Mouse (Mus musculus) midbrain, embryonic 15.5 days (tissue): Measurements from ENCODE around the gene Pdia2. TPM values are rescaled to one million over a fixed set of nuclear protein-coding genes. Genes with fewer than 3 reads are reported as not detected.
"Not testable (repeated sequence)": the region's sequence is repeated elsewhere in the genome, so short reads cannot be mapped to it uniquely, and the experiment has no call there.

Experiments
- ATAC-seq: fragments of 200-750 bp; cut with Nextera tagmentation; replicated peaks from 2 replicates; pipeline ENCODE4 v1.8.0; 2017; ENCODE audit warnings: moderate TSS enrichment
- H3K27ac ChIP-seq: fragments of 300-500 bp; sonication (generic); 2 replicates; pipeline ENCODE4 v1.5.1; 2015; ENCODE audit warnings: mild to moderate bottlenecking, inconsistent platforms
- H3K27me3 ChIP-seq: fragments of 300-500 bp; sonication (generic); replicated peaks from 2 replicates; pipeline ENCODE4 v1.6.1; 2015; ENCODE audit warnings: inconsistent platforms
- H3K36me3 ChIP-seq: fragments of 300-500 bp; sonication (generic); replicated peaks from 2 replicates; pipeline ENCODE4 v1.6.1; 2015; ENCODE audit warnings: inconsistent platforms
- H3K4me1 ChIP-seq: fragments of 300-500 bp; sonication (generic); 2 replicates; pipeline ENCODE4 v1.6.1; 2015; ENCODE audit warnings: inconsistent platforms
- H3K4me2 ChIP-seq: fragments of 300-500 bp; sonication (generic); 2 replicates; pipeline ENCODE4 v1.6.1; 2015; ENCODE audit warnings: inconsistent platforms, mild to moderate bottlenecking, moderate library complexity
- H3K4me3 ChIP-seq: fragments of 300-500 bp; sonication (generic); 2 replicates; pipeline ENCODE4 v1.5.1; 2015; ENCODE audit warnings: mild to moderate bottlenecking, inconsistent platforms
- H3K9ac ChIP-seq: fragments of 300-500 bp; sonication (generic); 2 replicates; pipeline ENCODE4 v1.6.1; 2015; ENCODE audit warnings: mild to moderate bottlenecking, inconsistent platforms
- H3K9me3 ChIP-seq: fragments of 300-500 bp; sonication (generic); 2 replicates; pipeline ENCODE4 v1.6.1; 2016; ENCODE audit warnings: inconsistent platforms
- WGBS: fragments of 180-500 bp; shearing (Covaris S2); methylation state at CpG from one replicate; pipeline ENCODE4 v1.1.7; 2015; ENCODE audit warnings: mixed read lengths; 5-methylcytosine and 5-hydroxymethylcytosine counted together
- polyA plus RNA-seq: library from polyadenylated mRNA; unstranded; fragments of >200 nt; fragmentation: Nextera tagmentation; extraction: Ambion mirVana; gene quantifications from 2 replicates; pipeline ENCODE4 v1.2.1, GENCODE M21; 2015

The Pdia2 gene
- polyA plus RNA-seq, 1 experiment from 2014 or later = 0.13 TPM

DNA sequence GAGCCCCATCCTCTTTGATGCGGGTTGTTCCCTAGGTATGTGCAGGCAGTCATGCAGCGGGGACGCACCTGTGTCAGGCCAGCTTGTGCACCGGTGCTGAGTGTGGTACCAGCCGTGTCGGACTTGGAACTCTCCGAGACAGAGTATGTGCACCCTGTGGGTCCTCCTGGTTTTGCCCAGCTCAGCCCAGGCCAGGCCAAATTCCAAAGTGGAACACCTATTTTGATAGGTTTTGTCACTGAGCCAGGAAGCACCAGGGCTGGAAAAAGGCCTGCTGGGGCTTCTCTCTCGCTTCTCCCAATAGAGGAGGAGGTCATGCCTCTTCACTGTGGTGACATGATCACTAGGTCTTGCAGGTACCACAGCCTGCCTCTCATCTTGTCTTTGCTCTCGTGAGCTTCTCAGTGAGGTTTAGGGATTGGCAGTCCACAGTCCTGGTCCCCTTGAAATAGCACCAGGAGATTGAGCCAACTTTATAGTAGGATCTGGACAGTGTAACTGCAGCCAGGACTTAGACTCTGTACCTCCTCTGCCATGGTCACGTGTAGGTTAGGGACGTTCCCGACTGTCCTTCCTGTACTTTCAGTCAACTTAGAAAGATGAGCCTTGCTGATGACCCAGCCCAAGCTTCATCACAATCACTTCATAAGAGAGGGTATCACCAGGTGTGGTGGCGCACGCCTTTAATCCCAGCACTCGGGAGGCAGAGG lies 6.3 kb downstream of the Pdia2 start:
- H3K9me3 ChIP-seq = no peaks in the 10 kb centered on the region
- no peak overlapping the region for H3K4me3 ChIP-seq
- ATAC-seq = no peak
- no peak overlapping the region for H3K4me2 ChIP-seq
- WGBS = 97% methylated on average over 15 of the region's 15 CpGs
- H3K9ac ChIP-seq = no peak overlapping the region
- no peak overlapping the region for H3K27ac ChIP-seq
- H3K27me3 ChIP-seq = no peaks in the 10 kb centered on the region
- peaks cover 70% of the 10 kb centered on the region for H3K36me3 ChIP-seq
- no peaks in the 10 kb centered on the region for H3K4me1 ChIP-seq

DNA sequence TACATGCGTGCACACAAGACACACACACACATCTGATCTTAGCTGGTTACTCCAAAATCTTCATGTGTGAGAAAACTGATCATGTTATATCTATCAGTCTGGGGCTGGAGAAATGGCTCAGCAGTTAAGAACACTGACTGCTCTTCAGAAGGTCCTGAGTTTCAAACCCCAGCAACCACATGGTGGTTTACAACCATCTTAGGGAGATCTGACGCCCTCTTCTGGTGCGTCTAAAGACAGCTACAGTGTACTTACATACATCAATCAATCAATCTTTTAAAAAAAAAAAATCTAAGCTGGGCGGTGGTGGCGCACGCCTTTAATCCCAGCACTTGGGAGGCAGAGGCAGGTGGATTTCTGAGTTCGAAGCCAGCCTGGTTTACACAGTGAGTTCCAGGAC lies 7.4 kb downstream of the Pdia2 start:
- not testable (repeated sequence) for ATAC-seq

GRCm38 (mm10) chr17:26188091-26188805 lies 10.6 kb downstream of the Pdia2 start:
- H3K27ac ChIP-seq = no peak overlapping the region
- H3K9ac ChIP-seq = no peak overlapping the region
- no peaks in the 10 kb centered on the region for H3K27me3 ChIP-seq
- H3K9me3 ChIP-seq = no peaks in the 10 kb centered on the region
- H3K4me1 ChIP-seq = no peaks in the 10 kb centered on the region
- H3K4me3 ChIP-seq = no peak overlapping the region
- WGBS = 90% methylated on average over 11 of the region's 11 CpGs
- H3K4me2 ChIP-seq = no peak overlapping the region
- peaks cover 76% of the 10 kb centered on the region for H3K36me3 ChIP-seq
- ATAC-seq = no peak

More for the DNA sequence above, 7.4 kb downstream of the Pdia2 start:
- H3K4me2 ChIP-seq, H3K4me3 ChIP-seq, H3K4me1 ChIP-seq, H3K27ac ChIP-seq, H3K27me3 ChIP-seq, H3K9me3 ChIP-seq, H3K9ac ChIP-seq: not testable (repeated sequence)
- 86% methylated on average over 7 of the region's 7 CpGs for WGBS
- H3K36me3 ChIP-seq = peaks cover 80% of the 10 kb centered on the region

DNA sequence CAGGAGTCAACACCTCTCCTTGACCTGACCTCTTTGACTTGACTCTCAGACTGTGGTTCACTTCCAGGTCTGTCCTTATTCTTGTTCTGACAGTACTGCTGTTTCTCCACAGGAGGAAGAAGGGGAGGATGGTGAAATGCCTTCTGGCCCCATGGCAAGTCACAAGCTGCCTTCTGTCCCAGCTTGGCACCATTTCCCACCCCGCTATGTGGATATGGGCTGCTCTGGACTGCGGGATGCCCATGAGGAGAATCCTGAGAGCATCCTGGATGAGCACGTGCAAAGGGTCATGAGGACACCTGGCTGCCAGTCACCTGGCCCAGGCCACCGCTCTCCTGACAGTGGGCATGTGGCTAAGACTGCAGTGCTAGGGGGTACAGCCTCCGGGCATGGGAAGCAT lies 11.3 kb downstream of the Pdia2 start:
- H3K4me2 ChIP-seq = no peak overlapping the region
- H3K36me3 ChIP-seq = peaks cover 76% of the 10 kb centered on the region
- ATAC-seq = no peak
- no peaks in the 10 kb centered on the region for H3K27me3 ChIP-seq
- H3K4me1 ChIP-seq = no peaks in the 10 kb centered on the region
- no peak overlapping the region for H3K27ac ChIP-seq
- WGBS = 95% methylated on average over 5 of the region's 5 CpGs
- H3K9ac ChIP-seq = no peak overlapping the region
- H3K9me3 ChIP-seq = no peaks in the 10 kb centered on the region
- H3K4me3 ChIP-seq = no peak overlapping the region

- Histone ChIP-seq H3K4me1 (no peaks in the 10 kb centered on the region), H3K36me3 (peaks cover 30% of the 10 kb centered on the region), H3K27ac (no peak overlapping the region), H3K4me3 (no peak overlapping the region), H3K27me3 (no peaks in the 10 kb centered on the region), H3K4me2 (no peak overlapping the region), H3K9ac (no peak overlapping the region), H3K9me3 (no peaks in the 10 kb centered on the region)
- WGBS = 95% methylated on average over 3 of the region's 3 CpGs
- no peak for ATAC-seq
These were observed 17.7 kb downstream of the Pdia2 start for GRCm38 (mm10) chr17:26181179-26181578.

DNA sequence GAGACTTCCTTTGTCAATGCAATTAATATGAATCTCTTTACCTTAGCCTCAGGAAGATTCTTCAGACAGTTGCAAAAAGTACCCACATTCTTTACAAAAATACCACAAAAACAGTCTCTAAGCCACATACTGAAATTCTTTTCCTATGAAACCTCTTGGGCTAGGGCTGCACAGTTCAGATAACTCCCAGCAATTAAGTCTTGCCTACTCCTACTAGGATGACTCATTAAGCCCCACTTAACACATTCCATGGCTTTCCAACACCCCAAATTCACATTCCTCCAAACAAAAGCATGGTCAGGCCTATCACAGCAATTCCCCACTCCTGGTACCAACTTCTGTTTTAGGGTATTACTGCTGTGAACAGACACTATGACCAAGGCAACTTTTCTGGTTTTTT lies 20.3 kb downstream of the Pdia2 start:
- Histone ChIP-seq H3K27ac (no peak overlapping the region), H3K4me1 (no peaks in the 10 kb centered on the region), H3K9ac (no peak overlapping the region), H3K4me3 (no peak overlapping the region), H3K4me2 (no peak overlapping the region), H3K27me3 (no peaks in the 10 kb centered on the region), H3K9me3 (no peaks in the 10 kb centered on the region), H3K36me3 (peaks cover 19% of the 10 kb centered on the region; the same call in 1 of the 2 replicates)
- ATAC-seq = no peak

- ATAC-seq, H3K9ac ChIP-seq, H3K4me2 ChIP-seq, H3K27ac ChIP-seq, H3K27me3 ChIP-seq, H3K4me3 ChIP-seq, H3K4me1 ChIP-seq, H3K36me3 ChIP-seq, H3K9me3 ChIP-seq: not testable (repeated sequence)
- 94% methylated on average over 2 of the region's 2 CpGs for WGBS
These were observed 23.6 kb downstream of the Pdia2 start for GRCm38 (mm10) chr17:26175248-26175647.

GRCm38 (mm10) chr17:26168039-26168438 lies 30.8 kb downstream of the Pdia2 start:
- H3K27me3 ChIP-seq = no peaks in the 10 kb centered on the region
- 96% methylated on average over 2 of the region's 2 CpGs for WGBS
- ATAC-seq = no peak

GRCm38 (mm10) chr17:26162736-26163135 lies 36.2 kb downstream of the Pdia2 start:
- no peak overlapping the region for H3K4me3 ChIP-seq
- H3K4me1 ChIP-seq = no peaks in the 10 kb centered on the region
- no peak overlapping the region for H3K27ac ChIP-seq
- no peak overlapping the region for H3K9ac ChIP-seq
- 95% methylated on average over 1 of the region's 1 CpGs for WGBS
- no peaks in the 10 kb centered on the region for H3K36me3 ChIP-seq
- no peaks in the 10 kb centered on the region for H3K27me3 ChIP-seq
- no peak overlapping the region for H3K4me2 ChIP-seq
- no peak for ATAC-seq
- H3K9me3 ChIP-seq = no peaks in the 10 kb centered on the region

More at GRCm38 (mm10) chr17:26168039-26168438, 30.8 kb downstream of the Pdia2 start:
- Histone ChIP-seq H3K4me1 (no peaks in the 10 kb centered on the region), H3K4me3 (no peak overlapping the region), H3K9ac (no peak overlapping the region), H3K4me2 (no peak overlapping the region), H3K9me3 (no peaks in the 10 kb centered on the region), H3K27ac (no peak overlapping the region), H3K36me3 (no peaks in the 10 kb centered on the region)

DNA sequence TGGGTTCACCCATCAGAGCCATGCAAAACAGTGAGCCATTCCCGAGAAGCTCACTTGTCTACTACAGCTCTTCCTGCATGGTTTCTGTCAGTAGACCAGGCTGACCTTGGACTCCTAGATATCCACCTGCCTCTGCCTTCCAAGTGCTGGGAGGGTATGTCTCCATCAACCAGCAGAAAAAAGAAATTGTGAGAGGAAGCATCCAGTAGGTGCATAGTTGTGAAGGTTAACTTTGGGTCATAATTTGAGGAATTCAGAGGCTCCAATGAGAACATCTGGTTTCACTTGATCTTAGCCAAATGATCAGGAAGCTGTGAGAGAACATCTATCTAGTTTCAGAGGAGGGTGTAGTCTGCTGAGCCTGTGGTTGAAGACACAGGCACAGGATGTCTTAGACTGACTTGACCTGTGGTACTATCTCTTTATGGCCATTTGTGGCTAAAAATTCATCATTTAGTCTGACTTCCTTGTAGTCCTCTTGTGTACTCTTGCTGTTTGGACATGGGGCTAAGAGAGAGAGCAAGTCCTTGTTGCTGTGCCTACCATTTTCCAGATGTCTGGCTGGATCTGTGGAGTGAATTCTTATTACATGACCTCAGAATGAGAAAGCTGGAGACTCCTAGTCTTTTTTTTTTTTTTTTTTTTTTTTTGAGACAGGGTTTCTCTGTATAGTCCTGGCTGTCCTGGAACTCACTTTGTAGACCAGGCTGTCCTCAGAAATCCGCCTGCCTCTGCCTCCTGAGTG lies 46.8 kb downstream of the Pdia2 start:
- Histone ChIP-seq H3K9ac (no peak overlapping the region), H3K27ac (no peak overlapping the region), H3K4me1 (no peaks in the 10 kb centered on the region), H3K9me3 (no peaks in the 10 kb centered on the region), H3K27me3 (no peaks in the 10 kb centered on the region), H3K4me3 (no peak overlapping the region), H3K4me2 (no peak overlapping the region), H3K36me3 (peaks cover 12% of the 10 kb centered on the region; the same call in 1 of the 2 replicates)
- WGBS = 100% methylated on average over 2 of the region's 2 CpGs
- no peak for ATAC-seq

- Histone ChIP-seq H3K9me3 (no peaks in the 10 kb centered on the region), H3K27me3 (no peaks in the 10 kb centered on the region), H3K4me1 (0 out of 2 replicates have a peak, but pooled peaks cover 3% of the 10 kb centered on the region), H3K27ac (no peak overlapping the region), H3K9ac (no peak overlapping the region), H3K36me3 (peaks cover 21% of the 10 kb centered on the region; the same call in 1 of the 2 replicates), H3K4me3 (no peak overlapping the region), H3K4me2 (no peak overlapping the region)
- 86% methylated on average over 2 of the region's 2 CpGs for WGBS
- ATAC-seq = no peak
These were observed 49.8 kb downstream of the Pdia2 start for GRCm38 (mm10) chr17:26149056-26149455.
